Mouse (Mus musculus): ENCODE results near the gene Tent5c.
"Not testable (repeated sequence)": the region's sequence is repeated elsewhere in the genome, so short reads cannot be mapped to it uniquely, and the experiment has no call there.

The Tent5c gene

DNA sequence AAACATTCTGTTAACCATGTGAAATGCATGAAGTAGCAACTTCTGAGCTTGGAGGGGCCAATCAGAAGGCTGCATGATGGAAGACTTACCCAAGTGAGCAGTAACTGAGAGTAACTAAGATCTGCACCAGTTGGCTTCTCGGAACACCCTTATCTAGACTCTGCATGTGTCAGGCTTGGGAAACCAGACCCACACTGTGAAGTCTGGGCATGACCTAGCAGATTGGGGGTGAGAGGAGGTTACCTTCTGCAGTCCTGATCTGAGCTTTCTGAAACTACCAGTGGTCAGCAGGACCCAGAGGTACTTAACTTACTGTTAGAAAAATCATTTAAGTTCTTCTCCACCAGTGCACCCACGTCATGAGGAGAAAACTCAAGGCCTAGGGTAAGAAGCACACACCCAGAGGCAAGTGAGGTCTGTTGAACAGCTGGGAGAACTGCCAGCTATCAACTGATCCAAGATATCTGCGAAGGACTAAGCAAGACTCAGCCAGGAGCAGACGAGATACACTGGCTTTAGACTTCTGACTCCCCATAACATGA is 50.6 kb downstream of the Tent5c start:
- DNase-seq, result no peak

DNA sequence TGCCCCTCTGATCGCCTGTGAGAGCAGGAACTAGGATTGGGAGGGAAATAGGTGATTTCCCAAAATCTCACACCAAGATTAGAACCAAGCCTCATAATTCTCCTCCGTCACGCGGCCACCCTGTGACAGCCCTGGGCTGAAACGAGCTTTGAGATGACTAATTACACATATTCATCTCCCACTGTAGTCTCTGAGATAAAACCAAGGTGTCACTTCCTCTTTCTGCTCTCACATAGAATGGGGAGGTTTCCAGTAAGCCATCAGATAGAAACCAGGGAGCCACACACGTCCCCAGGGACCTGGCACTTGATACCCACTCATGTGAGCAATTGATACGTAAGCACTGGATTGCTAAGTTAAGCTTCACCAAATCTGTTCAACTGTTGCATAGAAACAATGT is 52.4 kb downstream of the Tent5c start:
- no peak for DNase-seq

DNA sequence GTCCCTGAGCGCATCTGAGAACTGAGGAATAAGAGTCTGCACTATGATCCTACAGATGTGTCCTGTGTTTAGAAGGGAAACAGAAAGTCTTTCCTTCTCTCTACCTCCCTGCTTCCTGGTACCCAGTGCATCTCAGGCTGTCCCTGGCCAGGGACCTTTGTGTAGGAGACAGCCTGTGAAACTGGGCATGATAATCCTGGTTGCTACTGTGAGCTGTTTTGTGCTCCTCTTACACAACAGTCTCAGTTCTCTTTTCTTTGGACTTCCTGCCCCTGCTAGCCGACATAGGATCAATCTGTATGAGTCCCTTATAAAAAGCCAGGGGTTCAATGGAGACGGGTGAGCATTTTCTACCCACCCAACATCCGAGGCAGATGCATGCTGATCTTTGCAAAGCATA is 57.4 kb downstream of the Tent5c start:
- DNase-seq, result no peak

DNA sequence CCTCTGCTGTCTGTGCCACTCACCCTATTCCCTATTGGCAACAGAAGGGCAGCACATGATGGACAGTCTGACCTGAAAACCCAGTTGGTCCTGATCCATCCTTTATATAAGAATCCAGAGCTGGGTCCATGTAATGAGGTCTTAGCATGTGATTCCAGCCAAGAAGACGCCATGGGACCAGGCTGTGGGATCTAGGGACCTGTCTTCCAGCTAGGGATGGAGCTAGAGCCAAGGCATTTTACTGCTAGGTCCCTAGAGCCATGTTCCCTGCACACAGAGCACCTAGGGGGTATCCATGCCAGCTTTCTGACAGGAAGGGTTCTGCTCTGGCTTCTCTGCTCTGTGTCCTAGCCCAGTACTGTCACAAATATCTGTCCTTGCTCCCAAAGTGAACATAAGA is 58.4 kb downstream of the Tent5c start:
- no peak for DNase-seq

DNA sequence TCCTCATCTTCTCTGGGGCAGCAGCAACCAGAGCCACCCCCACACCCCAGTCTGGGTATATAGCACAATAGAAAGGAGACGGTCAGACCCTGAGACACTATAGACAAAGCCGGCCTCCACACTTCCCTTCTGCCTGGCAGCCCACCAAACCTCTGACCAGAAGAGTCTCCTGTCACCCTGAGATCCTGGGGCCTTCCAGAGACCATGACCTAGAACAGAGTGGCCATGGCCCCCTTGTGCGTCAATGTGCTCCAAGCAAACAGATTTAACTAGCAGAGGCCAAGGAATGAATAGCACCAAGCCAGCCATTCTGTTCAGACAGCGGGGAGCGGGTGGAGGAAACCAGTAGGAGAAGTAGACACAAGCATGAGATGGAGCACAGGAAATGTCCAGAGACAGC is 59.0 kb downstream of the Tent5c start:
- no peak for DNase-seq

DNA sequence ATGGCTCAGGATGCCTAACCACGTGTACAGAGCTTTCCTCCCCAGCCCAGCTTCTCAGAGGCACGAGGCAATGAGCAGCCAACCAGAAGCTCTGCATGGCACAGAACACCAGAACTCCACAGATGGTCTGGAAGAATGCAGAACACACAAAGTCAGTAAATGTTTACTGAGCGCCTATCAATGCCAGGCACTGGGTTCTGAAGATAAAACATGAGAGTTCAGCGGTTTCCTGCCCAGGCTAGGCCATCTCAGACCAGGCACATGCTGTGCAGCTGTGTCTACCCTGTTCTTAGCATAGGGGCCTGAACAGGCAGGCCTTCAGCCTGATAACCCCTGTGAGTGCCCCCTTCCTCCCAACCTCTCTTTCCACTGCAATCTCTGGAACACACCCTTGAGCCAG is 59.5 kb downstream of the Tent5c start:
- no peak for DNase-seq

DNA sequence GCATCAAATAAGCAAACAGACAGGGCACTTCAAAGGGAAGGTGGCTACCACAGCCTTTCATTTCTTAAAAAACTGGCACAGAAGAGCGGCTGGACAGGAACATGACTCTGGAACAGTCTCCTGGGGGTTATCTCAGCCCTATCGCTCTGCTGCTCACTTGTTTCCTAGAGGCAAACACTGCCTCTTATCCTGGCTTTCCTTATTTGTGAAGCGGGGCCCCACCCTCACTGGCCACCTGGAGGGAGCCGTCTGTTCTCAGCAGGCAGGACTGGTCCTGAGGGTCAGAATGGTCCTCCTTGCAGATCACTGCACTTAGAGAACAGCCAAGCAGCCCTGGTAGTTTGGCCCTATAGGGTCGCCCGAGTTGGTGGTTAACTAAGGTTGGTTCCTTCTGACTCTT is 61.6 kb downstream of the Tent5c start:
- no peak for DNase-seq

DNA sequence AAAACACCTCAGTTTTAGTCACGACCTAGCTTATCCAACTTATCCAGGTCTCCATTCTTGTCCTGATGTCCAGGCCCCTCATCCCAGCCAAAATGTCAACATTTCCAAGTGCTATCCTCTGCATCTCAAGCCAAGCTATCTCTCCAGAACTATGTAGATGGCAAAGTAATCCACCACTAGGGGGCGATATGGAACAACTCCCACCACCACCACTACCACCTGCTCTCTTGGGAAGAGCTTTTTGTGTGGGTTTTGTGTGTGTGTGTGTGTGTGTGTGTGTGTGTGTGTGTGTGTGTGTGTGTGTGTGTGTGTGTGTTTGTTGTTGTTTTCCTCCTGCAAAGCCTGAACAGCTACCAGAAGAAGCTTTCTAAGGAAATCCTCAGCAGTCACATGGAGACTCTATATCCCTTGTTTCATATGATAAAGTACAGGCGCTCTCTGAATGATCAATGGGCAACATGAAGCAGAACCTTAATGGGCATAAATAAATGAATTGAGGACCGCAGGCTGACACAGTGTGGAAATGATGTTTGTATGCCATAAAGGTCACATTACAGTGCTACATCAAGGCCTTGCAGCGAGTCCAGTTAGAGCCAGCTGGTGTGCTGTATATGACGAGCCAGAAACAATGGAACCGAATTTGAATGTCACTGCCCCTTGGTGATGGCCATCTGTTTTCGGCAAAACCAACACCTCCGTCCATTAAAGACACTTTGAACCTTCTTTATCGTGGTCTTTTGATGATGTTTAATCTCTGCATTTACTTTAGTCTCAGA is 66.5 kb downstream of the Tent5c start:
- DNase-seq, result peak; percentile 28

DNA sequence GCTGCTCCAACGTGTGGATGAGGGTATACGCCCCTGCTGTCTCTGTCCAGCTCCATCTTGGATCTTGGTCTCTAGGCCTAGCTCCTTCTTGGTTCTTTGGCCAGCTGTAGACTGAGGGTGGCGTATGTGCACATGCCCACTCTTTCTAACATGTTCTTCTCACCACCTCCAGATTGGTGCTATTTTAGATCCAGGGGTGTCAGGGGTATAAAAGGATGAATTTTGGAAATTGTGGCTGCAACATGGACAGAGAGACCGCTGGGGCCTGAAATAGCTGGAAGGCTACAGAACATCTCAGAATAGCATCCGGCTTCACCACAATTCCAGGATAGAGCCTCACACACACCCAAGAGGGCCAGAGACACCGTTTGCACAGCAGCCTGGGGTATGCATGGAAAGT is 67.8 kb downstream of the Tent5c start:
- no peak for DNase-seq

DNA sequence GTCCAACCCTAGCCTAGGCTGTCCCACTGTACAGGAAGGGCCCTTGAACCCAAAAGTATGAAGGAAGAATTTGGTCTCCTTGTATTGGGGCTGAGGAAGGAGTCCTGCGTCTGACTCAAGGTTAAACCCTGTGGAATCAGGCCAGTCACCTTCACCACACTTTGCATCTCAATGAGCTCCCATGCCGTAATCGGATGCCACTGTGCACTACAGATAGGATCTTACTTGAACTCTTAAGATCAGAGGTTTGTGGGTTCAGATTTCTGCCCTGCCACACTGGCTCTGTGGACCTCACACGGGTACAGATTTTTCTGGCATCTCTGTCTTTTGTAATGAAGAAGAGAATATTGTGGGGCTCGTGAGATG is 68.5 kb downstream of the Tent5c start:
- DNase-seq, result no peak

DNA sequence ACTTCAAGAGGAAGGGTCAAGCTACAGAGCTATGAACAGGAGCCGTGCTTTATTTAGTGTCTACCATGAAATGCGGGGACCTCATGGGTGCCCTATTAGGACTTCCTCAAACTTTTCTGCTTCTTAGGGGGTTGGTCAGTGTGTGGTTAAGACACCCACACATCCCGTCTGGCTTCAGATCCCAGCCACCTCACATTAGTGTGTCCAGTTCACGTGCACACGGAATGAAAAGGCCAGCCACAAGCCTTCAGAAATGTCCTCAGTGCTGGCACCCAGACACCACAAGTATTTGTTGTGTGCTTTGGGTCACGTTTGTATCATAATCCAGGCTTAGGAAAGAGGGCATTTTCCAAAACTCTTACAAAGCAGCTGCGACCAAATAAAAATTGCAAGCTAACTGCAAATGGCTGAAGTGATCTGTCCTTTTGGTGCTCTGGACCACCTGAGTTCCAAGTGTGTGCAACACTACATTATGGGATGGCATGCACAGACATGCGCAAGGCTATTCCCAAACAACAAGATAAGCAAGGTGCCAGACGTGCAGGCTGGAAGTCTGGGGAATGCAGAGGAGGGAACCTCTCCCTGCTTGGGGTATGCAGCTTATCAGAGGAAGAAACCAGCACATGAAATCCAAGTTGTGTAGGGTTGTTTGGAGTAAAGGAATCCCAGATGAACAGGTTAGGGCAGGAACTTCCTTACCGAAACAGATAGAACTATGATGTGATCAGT is 69.0 kb downstream of the Tent5c start:
- DNase-seq, result no peak

DNA sequence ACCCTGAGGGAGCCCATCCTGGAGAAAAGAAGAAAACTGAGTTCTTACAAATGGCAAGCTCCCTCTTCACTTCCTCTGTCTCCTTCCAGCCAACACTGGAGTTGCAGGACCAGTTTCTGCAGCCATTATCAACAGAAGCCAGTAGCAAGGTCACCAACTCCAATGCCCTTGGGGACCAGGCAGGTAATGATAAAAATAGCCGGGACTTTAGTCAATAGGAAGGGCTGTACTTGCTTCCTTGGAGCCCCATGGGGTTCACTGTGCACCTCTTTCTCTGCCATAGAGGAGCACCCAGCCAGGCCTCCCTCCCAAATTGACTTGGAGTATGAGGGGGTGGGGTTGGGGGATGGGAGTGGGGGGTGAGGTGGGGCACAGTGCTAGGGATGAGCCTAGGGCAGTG is 70.7 kb downstream of the Tent5c start:
- DNase-seq, result no peak

DNA sequence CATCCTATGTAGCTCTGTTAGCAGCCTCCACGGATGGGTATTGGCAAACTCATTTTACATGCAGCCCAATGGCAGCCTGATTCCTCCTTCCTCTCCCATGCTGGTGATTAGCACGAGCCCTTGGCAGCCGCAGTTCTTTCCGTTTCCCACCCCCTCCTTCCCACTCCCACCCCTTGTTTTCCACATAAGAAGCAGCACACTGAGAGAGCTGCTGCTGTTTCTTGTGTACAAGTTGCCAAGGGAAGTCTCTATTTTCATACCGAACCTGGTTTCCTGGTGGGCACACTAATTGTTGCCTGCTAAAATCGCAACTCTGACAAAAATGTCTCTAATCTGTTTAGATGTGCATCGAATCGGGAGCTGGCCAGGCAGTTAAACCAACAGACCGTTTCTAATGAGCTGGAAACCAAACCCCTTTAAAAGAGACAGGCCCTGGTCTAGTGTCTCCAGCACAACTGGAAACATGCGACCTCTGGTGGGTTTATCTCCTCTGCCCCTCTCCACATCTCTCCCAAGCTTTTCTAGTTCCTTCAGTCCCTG is 71.3 kb downstream of the Tent5c start:
- DNase-seq, result no peak

DNA sequence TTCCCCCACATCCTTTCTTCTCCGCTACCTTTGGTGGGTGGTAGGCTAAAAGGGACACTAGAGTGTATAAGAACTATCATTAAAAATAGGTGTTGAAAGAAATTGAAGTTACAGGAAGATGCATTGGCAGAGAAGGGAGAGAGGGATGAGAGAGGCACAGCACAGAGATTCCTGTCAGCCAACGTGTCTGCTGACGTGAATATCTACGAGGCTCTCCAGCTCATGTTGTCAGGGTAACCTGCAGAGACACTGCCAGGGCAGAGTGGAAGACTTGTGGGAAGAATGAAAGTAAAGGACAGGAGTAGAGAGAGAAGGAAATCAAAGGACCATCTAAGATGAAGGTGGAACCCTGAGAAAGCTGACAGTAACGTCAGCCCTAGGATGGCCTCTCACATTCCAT is 73.5 kb downstream of the Tent5c start:
- no peak for DNase-seq

DNA sequence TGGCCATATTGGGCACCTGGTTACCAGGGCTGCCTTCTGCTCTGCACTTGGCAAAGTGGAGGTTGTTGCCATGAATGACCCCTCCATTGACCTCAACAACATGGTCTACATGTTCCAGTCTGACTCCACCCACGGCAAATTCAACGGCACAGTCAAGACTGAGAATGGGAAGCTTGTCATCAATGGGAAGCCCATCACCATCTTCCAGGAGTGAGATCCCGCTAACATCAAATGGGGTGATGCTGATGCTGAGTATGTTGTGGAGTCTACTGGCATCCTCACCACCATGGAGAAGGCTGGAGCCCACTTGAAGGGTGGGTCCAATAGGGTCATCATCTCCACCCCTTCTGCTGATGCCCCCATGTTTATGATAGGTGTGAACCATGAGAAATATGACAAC is 75.5 kb downstream of the Tent5c start:
- DNase-seq, result not testable (repeated sequence)

DNA sequence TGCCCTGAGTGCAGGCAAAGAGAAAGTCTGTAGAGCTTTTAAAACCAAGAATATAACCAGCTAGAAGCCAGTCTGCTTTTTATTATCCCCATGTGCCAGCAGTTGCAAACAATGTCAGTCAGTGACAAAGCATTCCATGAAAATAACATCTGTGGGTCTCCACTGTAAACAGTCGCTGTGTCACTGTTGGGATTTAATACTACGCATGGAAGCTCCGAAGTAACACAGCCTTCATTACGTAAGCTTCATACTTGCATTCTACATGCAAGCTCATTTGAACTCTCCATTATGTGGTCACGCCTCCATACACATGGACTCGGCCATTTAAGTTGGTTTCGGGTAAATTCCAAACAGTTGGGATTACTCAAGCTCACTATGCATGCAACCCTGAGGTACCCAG is 77.2 kb downstream of the Tent5c start:
- no peak for DNase-seq

DNA sequence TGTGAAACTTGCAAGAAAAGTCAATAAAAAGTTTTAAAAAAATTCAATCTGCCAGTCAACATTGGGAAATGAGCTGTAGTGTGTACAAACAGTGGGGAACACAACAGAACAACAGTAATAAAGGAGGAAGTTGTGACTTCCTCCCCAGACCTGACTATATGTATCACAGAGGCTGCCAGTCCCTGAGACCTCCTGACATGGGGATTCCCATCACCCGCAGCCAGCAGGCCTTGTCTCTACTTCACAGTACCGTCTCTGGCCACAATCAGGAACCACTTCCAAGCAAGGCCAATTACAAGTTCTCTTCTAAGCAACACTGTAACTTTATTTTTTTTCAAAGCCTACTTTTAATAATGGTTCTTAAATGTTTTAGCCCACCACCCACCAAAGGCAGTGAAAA is 79.8 kb downstream of the Tent5c start:
- no peak for DNase-seq

DNA sequence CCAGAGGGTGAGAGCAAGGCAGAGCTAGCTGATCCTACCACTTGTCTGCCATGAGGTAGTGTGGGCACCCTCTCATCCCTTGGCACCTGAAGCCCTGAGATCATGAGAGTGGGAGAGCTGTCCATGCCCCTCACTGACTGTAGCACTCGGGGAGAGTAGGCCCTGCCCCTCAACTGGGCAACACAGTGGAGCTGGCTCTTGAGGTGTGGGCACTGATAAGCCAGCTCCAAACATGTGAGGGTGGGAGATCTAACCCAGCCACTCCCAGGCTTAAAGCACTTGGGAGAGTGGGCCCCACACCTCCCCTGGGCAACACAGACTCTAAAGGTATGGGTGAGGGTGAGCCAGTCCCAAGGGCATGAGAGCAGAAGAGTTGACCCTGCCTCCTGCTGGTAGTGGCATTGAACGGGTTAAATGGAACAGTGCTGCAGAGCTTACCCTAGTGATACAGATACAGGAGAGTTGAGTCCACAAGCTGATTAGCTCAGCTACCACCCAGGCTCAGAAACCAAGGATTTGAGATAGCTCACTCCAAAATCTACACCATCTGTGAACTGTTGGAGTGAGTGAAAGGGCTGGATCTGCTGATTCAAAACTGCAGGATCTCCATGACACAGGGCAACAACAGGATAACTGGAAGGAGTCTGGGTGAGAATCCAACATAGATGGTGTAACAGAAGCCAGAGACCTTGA is 80.6 kb downstream of the Tent5c start:
- no peak for DNase-seq

DNA sequence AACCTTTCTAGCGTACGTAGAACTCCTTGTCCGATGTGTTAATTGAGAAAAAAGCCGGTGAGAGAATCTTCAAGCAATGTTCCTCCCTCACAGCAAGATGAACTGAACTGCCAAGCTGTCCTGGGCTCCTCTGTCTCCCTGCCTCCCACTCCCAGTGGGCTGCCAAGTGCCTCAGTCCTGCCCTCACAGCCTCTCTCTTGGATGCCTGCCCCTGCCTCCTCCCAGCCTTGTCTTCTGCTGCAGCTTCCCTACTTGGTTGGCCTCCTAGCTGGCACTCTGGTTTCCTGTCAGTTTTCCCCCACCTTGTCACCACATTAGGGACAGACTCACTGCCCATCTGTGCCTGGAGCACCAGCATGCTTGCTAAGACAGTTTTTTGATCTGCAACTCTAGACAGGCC is 86.5 kb downstream of the Tent5c start:
- no peak for DNase-seq

Measured in cerebellum, adult 9-10 months (tissue).